Mouse (Mus musculus): ENCODE data around the gene Peli3.
"Not testable (repeated sequence)": the region's sequence is repeated elsewhere in the genome, so short reads cannot be mapped to it uniquely, and the experiment has no call there.

The Peli3 gene

GRCm38 (mm10) chr19:4942551-4943252, at the start of gene Peli3:
TSS of gene Peli3 (minus strand) at chr19:4943127.
- DNase-seq: peak; percentile 79

- DNase-seq: no peak
These were observed 49.4 kb upstream of the Peli3 start for GRCm38 (mm10) chr19:4992371-4992770.

- DNase-seq: no peak
These were observed 47.8 kb upstream of the Peli3 start for GRCm38 (mm10) chr19:4990716-4991115.

GRCm38 (mm10) chr19:4990256-4990625, 47.3 kb upstream of the Peli3 start, which contains the start of gene Npas4:
TSS of gene Npas4 (minus strand) at chr19:4990316.
- DNase-seq: no peak

- DNase-seq: no peak
These were observed 46.7 kb upstream of the Peli3 start for GRCm38 (mm10) chr19:4989434-4990255.

GRCm38 (mm10) chr19:4989013-4989412, 46.1 kb upstream of the Peli3 start:
- peak; percentile 91 for DNase-seq

GRCm38 (mm10) chr19:4981767-4982166, 38.8 kb upstream of the Peli3 start:
- peak; percentile 61 for DNase-seq

- peak; percentile 10 for DNase-seq
These were observed 25.3 kb upstream of the Peli3 start for GRCm38 (mm10) chr19:4968236-4968635.

- peak; percentile 98 for DNase-seq
These were observed 19.1 kb upstream of the Peli3 start, which contains the start of gene Mrpl11 for GRCm38 (mm10) chr19:4961928-4962601. TSS of gene Mrpl11 (plus strand) at chr19:4962147.

GRCm38 (mm10) chr19:4948641-4949040, 5.7 kb upstream of the Peli3 start:
- DNase-seq: not testable (repeated sequence)

GRCm38 (mm10) chr19:4945540-4945939, 2.6 kb upstream of the Peli3 start:
- no peak for DNase-seq

GRCm38 (mm10) chr19:4943253-4943588, 294 bp upstream of the Peli3 start:
- peak; percentile 60 for DNase-seq

- DNase-seq: no peak
These were observed 5.2 kb downstream of the Peli3 start for GRCm38 (mm10) chr19:4937444-4938310.

- DNase-seq: no peak
These were observed 6.0 kb downstream of the Peli3 start for GRCm38 (mm10) chr19:4936896-4937295.

GRCm38 (mm10) chr19:4928781-4929180, 14.1 kb downstream of the Peli3 start:
- peak; percentile 24 for DNase-seq

- peak; percentile 100 for DNase-seq
These were observed 14.9 kb downstream of the Peli3 start, which contains the start of gene Dpp3 for GRCm38 (mm10) chr19:4927904-4928531. TSS of gene Dpp3 (minus strand) at chr19:4928287.

- no peak for DNase-seq
These were observed 17.6 kb downstream of the Peli3 start for GRCm38 (mm10) chr19:4925121-4925860.

- no peak for DNase-seq
These were observed 23.3 kb downstream of the Peli3 start for GRCm38 (mm10) chr19:4919652-4920051.

GRCm38 (mm10) chr19:4916827-4917226, 26.1 kb downstream of the Peli3 start:
- peak; percentile 10 for DNase-seq

GRCm38 (mm10) chr19:4915924-4916603, 26.9 kb downstream of the Peli3 start:
- DNase-seq: no peak

GRCm38 (mm10) chr19:4909376-4909775, 33.6 kb downstream of the Peli3 start:
- no peak for DNase-seq

Measured in lung, postnatal 36 days (tissue).